ENCODE assay signal across 17 mouse cellular contexts in genomic region chr5:135537794-135538214, GRCm38 (mm10). TPM values are rescaled to one million over a fixed set of nuclear protein-coding genes. Genes with fewer than 3 reads are reported as not detected.
A peak's percentile ranks its signal among the peaks of the same experiment; 100 is the strongest.
DNase-seq lines count a peak whose midpoint lies in the region; ATAC-seq and TF ChIP-seq lines count a peak whose summit lies in the region.
"Had no signal": no experiment of that assay in that cellular context is flagged by ENCODE, and none has a peak within 500 bp of the region (broad histone marks: within the 10 kb centered on the region; RNA-seq: fewer than 3 reads in every experiment).

No protein-coding gene starts in this region.

- H3K4me1 ChIP-seq in heart, embryonic 16.5 days (ENCODE audit: control insufficient read depth, insufficient read depth, low read length) = peaks cover 3% of the 10 kb centered on the region; the same call in 1 of the 2 replicates
- peaks cover 17% of the 10 kb centered on the region for H3K4me1 ChIP-seq in brown adipose tissue, adult 24 weeks (ENCODE audit: control insufficient read depth, insufficient read depth, insufficient read length, low read length)
- no peaks in the 10 kb centered on the region for H3K4me1 ChIP-seq in forebrain, postnatal 0 days (ENCODE audit: insufficient read depth)
- H3K4me1 ChIP-seq: embryonic facial prominence, embryonic 10.5 days had no signal

- H3K36me3 ChIP-seq in heart, embryonic 16.5 days (ENCODE audit: control insufficient read depth, insufficient read depth) = no peaks in the 10 kb centered on the region
- no peaks in the 10 kb centered on the region for H3K36me3 ChIP-seq in forebrain, postnatal 0 days (ENCODE audit: insufficient read depth)
- H3K36me3 ChIP-seq: embryonic facial prominence, embryonic 10.5 days had no signal

- no peak for DNase-seq in heart, postnatal 14 days
- peak; percentile 25 to 30 for DNase-seq in thymus, postnatal 36 days
- DNase-seq in forebrain, postnatal 0 days = no peak
- no peak for DNase-seq in cerebellum, adult 9-10 months
- no peak for DNase-seq in gastrocnemius, postnatal 14 days

- H3K9ac ChIP-seq in heart, embryonic 16.5 days (ENCODE audit: low read length) = no peak overlapping the region
- no peak overlapping the region for H3K9ac ChIP-seq in forebrain, postnatal 0 days

- ATAC-seq in heart, embryonic 16.5 days (replicated peaks; ENCODE audit: extremely low read depth, insufficient read depth, low FRiP score) = no peak
- ATAC-seq in monocyte, adult 5-6 weeks (replicated peaks; ENCODE audit: insufficient number of reproducible peaks, low FRiP score, low TSS enrichment, poor library complexity, severe bottlenecking) = peak; percentile 30
- ATAC-seq in forebrain, postnatal 0 days = no peak
- ATAC-seq: forebrain, embryonic 16.5 days had no signal

- no peak overlapping the region for H3K27ac ChIP-seq in heart, embryonic 16.5 days (ENCODE audit: low read length)
- peak overlapping the region; percentile 64 for H3K27ac ChIP-seq in brown adipose tissue, adult 24 weeks (replicated peaks; ENCODE audit: low read depth, low read length)
- H3K27ac ChIP-seq in forebrain, postnatal 0 days (ENCODE audit: low read depth, low read length) = no peak overlapping the region
- H3K27ac ChIP-seq: embryonic facial prominence, embryonic 10.5 days; left cerebral cortex, adult 2 months had no signal

- no peak for TF ChIP-seq CTCF in forebrain, postnatal 0 days (IDR thresholded peaks at IDR 0.05; ENCODE audit: low read depth)

- H3K4me2 ChIP-seq in heart, embryonic 16.5 days (ENCODE audit: low read depth, low read length) = 0 out of 2 replicates have a peak overlapping the region, but pooled peaks have one; percentile 0
- H3K4me2 ChIP-seq in forebrain, postnatal 0 days (ENCODE audit: low read depth) = no peak overlapping the region

- no peaks in the 10 kb centered on the region for H3K9me3 ChIP-seq in heart, embryonic 16.5 days (replicated peaks; ENCODE audit: control insufficient read depth, low read length)
- H3K9me3 ChIP-seq in forebrain, postnatal 0 days (ENCODE audit: low read length) = no peaks in the 10 kb centered on the region
- H3K9me3 ChIP-seq: embryonic facial prominence, embryonic 10.5 days had no signal

- no peaks in the 10 kb centered on the region for H3K27me3 ChIP-seq in heart, embryonic 16.5 days (ENCODE audit: control insufficient read depth, insufficient read depth, low read length)
- no peaks in the 10 kb centered on the region for H3K27me3 ChIP-seq in forebrain, postnatal 0 days (ENCODE audit: insufficient read depth, low read length)

- H3K4me3 ChIP-seq in heart, embryonic 16.5 days (ENCODE audit: low read length) = no peak overlapping the region
- H3K4me3 ChIP-seq in brown adipose tissue, adult 24 weeks (ENCODE audit: insufficient read depth, low read depth, low read length) = no peak overlapping the region
- H3K4me3 ChIP-seq in forebrain, postnatal 0 days (ENCODE audit: low read depth, low read length) = no peak overlapping the region
- H3K4me3 ChIP-seq: embryonic facial prominence, embryonic 10.5 days; left cerebral cortex, adult 2 months had no signal

- 68% methylated on average over 10 of the region's 10 CpGs for WGBS in heart, embryonic 16.5 days
- 83% methylated on average over 10 of the region's 10 CpGs for WGBS in forebrain, postnatal 0 days

- intact Hi-C loops in heart, postnatal 14 days (cut with DNase I) = no loop called here
- intact Hi-C loops in gastrocnemius, postnatal 14 days (cut with DNase I; ENCODE audit: low total_unique reads) = no loop called here

RNA-seq across cellular contexts. Expression of gene Hip1, which starts 7.1 kb away (rescaled TPM):
- polyA plus RNA-seq in heart, embryonic 16.5 days (2015; fragmentation: Nextera tagmentation; extraction: Ambion mirVana) = 20.3 and 23.5 TPM in 2 replicates
- total RNA-seq in heart, postnatal 14 days (2021) = 10 to 100 TPM; 45.6 to 45.9 TPM
- 7.9 and 8.6 TPM in 2 replicates for polyA plus RNA-seq in brown adipose tissue, adult 24 weeks (2012; ENCODE audit: insufficient read depth, insufficient read length, missing spikeins)
- total RNA-seq in monocyte, adult 5-6 weeks (2017) = 136 to 193 TPM (median 152 TPM) in 3 replicates
- total RNA-seq in forebrain, postnatal 0 days (2014; rRNA removed) = 73.6 and 91.1 TPM in 2 replicates
- 12.9 and 22.5 TPM in 2 replicates for polyA plus RNA-seq in forebrain, postnatal 0 days (2015; fragmentation: Nextera tagmentation; extraction: Ambion mirVana)
- total RNA-seq in gastrocnemius, postnatal 14 days (2021) = 10 to 100 TPM; 54.1 to 58.9 TPM

RNA-seq across cellular contexts. Expression of gene Ccl26, which starts 25.6 kb away (rescaled TPM):
- polyA plus RNA-seq in heart, embryonic 16.5 days (2015; fragmentation: Nextera tagmentation; extraction: Ambion mirVana) = not detected in 2 replicates
- total RNA-seq in heart, postnatal 14 days (2021) = not detected
- not detected in 2 replicates for polyA plus RNA-seq in brown adipose tissue, adult 24 weeks (2012; ENCODE audit: insufficient read depth, insufficient read length, missing spikeins)
- not detected in 3 replicates for total RNA-seq in monocyte, adult 5-6 weeks (2017)
- not detected in 2 replicates for total RNA-seq in forebrain, postnatal 0 days (2014; rRNA removed)
- not detected in 2 replicates for polyA plus RNA-seq in forebrain, postnatal 0 days (2015; fragmentation: Nextera tagmentation; extraction: Ambion mirVana)
- not detected for total RNA-seq in gastrocnemius, postnatal 14 days (2021)
- total RNA-seq: left cerebral cortex, adult 2 months had no signal
- polyA plus RNA-seq: brain, embryonic 14.5 days; embryonic facial prominence, embryonic 10.5 days; forebrain, embryonic 16.5 days; heart, embryonic 14.5 days; kidney, embryonic 16.5 days; lung, embryonic 16.5 days; neural tube, embryonic 14.5 days; stomach, embryonic 14.5 days had no signal

RNA-seq across cellular contexts. Expression of gene Ccl24, which starts 35.0 kb away (rescaled TPM):
- polyA plus RNA-seq in heart, embryonic 16.5 days (2015; fragmentation: Nextera tagmentation; extraction: Ambion mirVana) = 4.4 and 7.3 TPM in 2 replicates
- total RNA-seq in heart, postnatal 14 days (2021) = 1 to 10 TPM; 1.6 to 2.2 TPM
- polyA plus RNA-seq in brown adipose tissue, adult 24 weeks (2012; ENCODE audit: insufficient read depth, insufficient read length, missing spikeins) = 4.9 and 13.4 TPM in 2 replicates
- not detected in 3 replicates for total RNA-seq in monocyte, adult 5-6 weeks (2017)
- 0.62 and 2.4 TPM in 2 replicates for total RNA-seq in forebrain, postnatal 0 days (2014; rRNA removed)
- 2.4 and 2.7 TPM in 2 replicates for polyA plus RNA-seq in forebrain, postnatal 0 days (2015; fragmentation: Nextera tagmentation; extraction: Ambion mirVana)
- 1 to 10 TPM; 1.1 to 1.7 TPM for total RNA-seq in gastrocnemius, postnatal 14 days (2021)
- polyA plus RNA-seq: neural tube, embryonic 14.5 days had no signal

Comparison
In these comparisons a context has a peak if more than half of its experiments do, and no peak if none do; other contexts are left out.
1. DNase-seq: peak in thymus, postnatal 36 days (2 of 2); none in heart, postnatal 14 days (0 of 2), forebrain, postnatal 0 days (single experiment), cerebellum, adult 9-10 months (single experiment) and gastrocnemius, postnatal 14 days (single experiment).